Mouse (Mus musculus): ENCODE measurements around the gene Limk1.

The Limk1 gene

DNA sequence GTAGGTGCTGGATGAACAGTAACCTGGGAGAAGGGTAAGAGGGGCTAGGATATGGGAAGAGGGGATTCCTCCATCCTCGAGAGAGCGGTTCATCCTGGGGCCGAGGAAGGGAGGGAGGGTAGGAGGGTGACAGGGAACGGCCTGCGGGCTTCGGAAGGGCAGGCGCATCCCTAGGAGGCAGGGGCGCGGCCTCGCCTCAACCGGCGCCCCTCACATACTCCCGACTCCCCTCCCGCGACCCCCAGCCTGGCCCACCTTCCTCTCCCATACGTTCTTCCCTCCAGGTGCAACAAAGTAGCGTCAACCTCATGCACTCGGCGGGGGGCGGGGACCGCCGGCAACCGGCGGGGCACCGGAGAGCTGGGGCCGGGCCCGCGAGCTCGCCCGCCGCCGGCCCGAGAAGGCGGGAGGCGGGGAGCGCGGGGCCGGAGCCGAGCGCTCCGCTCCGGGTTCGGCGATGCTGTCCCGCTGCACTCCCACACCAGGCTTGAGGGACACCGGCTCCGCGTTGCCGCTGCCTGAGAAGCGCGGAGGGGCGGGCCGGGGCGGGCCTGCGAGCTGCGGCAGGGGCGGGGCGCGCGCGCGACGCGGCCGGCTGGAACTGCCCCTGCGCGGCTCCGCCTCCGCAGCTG, at the start of gene Limk1:
Gene Limk1 (minus strand): TSS at position 513 of the 632 bp plus-strand sequence.
- 1% methylated on average over 66 of the region's 69 CpGs for WGBS

DNA sequence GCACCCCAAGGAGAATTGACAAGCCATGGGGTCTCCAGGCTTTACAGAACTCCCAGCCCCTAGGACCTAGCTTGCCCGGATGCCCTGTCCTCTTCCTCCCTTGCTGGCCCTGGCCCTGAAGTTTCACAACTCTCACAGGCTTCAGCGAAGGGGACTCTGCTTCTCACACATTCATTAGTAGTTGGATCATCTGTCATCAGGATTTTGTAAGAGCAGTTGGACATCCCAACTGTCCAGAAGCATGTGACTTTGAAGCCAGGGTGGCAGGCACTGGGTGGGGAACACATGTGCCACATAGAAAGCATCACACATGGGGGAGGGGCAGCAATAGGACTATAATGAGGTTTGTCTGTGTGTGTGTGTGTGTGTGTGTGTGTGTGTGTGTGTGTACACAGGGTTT, 46.5 kb upstream of the Limk1 start:
- 90% methylated on average over 2 of the region's 2 CpGs for WGBS

DNA sequence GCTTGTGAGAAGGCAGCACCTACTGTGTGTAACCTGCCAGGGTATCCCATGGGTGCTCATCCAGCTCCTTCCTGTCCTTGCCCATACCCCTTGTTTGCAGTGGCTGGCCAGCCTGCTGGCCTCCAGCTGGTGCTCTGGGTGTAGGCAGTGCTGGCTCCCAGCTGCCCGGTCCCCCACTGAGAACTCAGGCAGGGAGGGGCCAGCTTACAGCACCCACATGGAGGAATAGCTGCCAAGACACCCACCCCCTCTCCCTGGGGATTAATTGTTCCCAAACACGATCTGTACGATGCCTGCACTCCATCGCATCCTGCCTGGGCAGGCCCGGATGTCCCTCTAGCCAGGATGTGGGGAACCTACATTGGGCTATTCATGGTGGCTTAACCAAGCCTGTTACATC, 45.7 kb upstream of the Limk1 start:
- WGBS, result 23% methylated on average over 5 of the region's 5 CpGs

- WGBS, result 82% methylated on average over 4 of the region's 4 CpGs
Observed at GRCm38 (mm10) chr5:134733241-134733640, 44.8 kb upstream of the Limk1 start.

- 96% methylated on average over 12 of the region's 12 CpGs for WGBS
Observed at GRCm38 (mm10) chr5:134729124-134729523, 40.7 kb upstream of the Limk1 start.

GRCm38 (mm10) chr5:134728535-134728934, 40.1 kb upstream of the Limk1 start:
- WGBS, result 84% methylated on average over 3 of the region's 3 CpGs

DNA sequence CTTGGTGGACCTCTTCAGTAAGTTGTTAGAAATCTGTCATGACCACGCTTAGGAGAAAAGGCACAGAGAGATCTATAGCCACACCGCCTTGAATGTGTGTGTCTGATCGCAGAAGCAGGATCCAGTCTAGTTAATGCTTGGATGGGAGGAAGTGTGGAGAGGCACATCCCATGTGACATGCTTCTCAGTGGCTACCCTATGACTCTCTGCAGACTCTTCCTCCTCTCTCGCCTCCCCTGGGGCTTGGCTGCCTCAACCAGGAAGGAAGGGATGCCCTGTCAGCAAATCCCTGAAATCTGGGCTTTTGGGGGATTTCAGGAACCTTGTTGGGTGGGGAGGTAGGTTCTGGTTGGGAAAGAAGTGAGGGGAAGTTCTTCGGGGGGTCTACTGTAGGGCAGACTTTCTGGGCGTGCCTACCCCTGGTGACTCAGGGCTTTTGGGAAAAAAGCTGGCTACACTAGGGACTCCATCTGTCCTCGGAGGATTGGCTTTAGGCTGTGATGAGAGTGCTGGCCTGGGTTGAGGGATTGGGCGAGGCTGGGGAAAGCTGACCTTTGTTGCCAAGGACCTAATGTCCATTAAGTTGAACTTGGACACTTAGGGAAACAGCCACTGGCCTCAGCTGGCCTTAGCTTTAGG, 38.7 kb upstream of the Limk1 start:
- 91% methylated on average over 8 of the region's 8 CpGs for WGBS

GRCm38 (mm10) chr5:134725299-134725698, 36.9 kb upstream of the Limk1 start:
- WGBS, result 70% methylated on average over 4 of the region's 4 CpGs

- WGBS, result 68% methylated on average over 4 of the region's 4 CpGs
Observed at GRCm38 (mm10) chr5:134720058-134720457, 31.7 kb upstream of the Limk1 start.

GRCm38 (mm10) chr5:134711076-134711475, 22.7 kb upstream of the Limk1 start:
- WGBS, result 84% methylated on average over 7 of the region's 7 CpGs

- WGBS, result 60% methylated on average over 6 of the region's 6 CpGs
Observed at GRCm38 (mm10) chr5:134709275-134709674, 20.9 kb upstream of the Limk1 start.

- 93% methylated on average over 2 of the region's 2 CpGs for WGBS
Observed at GRCm38 (mm10) chr5:134695539-134695938, 7.1 kb upstream of the Limk1 start.

DNA sequence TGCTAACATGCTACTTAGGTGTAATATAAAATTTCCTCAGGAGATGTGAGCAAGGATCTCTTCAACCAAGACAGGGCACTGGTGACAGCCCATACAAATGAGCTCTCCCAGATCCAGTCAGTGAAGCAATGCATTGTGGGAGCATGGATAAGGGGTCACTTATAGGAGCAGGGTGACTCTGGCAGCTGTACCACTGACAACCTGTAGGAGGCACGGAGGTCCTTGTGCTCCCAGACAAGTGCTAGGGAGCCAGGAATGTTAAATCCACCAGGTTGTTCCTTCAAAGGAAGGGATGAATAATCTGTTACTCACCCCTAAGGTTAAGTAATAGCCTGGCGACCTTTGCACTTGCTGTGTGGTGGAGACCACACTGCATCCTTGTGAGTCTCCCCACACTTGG, 6.7 kb upstream of the Limk1 start:
- WGBS, result 29% methylated on average over 2 of the region's 2 CpGs

GRCm38 (mm10) chr5:134692704-134693103, 4.3 kb upstream of the Limk1 start:
- 71% methylated on average over 1 of the region's 1 CpGs for WGBS

GRCm38 (mm10) chr5:134688718-134689284, 403 bp upstream of the Limk1 start:
- WGBS, result under 1% methylated on average over 38 of the region's 38 CpGs

GRCm38 (mm10) chr5:134687187-134687586, 1.2 kb downstream of the Limk1 start:
- WGBS, result 65% methylated on average over 1 of the region's 1 CpGs

GRCm38 (mm10) chr5:134686541-134686940, 1.9 kb downstream of the Limk1 start:
- WGBS, result 89% methylated on average over 6 of the region's 6 CpGs

DNA sequence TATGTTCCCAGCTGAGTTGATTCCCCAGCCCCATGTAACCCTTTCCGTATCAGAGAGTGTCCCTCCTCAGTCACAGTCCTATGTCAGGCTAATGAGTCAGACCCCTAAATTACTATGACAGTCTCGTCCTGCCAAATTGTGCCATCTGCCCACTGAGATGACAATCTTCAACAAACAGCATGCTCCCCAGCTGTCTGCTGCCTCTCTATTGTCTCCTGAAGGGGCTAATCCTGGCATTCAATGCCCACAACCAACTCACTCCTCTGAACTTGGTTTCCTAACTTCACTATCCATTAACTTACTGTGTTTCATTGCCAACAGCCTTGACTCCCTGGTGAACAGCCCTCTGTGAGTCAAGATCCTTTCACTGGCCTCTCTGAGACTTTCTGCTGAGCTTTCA, 4.0 kb downstream of the Limk1 start:
- 55% methylated on average over 2 of the region's 2 CpGs for WGBS

DNA sequence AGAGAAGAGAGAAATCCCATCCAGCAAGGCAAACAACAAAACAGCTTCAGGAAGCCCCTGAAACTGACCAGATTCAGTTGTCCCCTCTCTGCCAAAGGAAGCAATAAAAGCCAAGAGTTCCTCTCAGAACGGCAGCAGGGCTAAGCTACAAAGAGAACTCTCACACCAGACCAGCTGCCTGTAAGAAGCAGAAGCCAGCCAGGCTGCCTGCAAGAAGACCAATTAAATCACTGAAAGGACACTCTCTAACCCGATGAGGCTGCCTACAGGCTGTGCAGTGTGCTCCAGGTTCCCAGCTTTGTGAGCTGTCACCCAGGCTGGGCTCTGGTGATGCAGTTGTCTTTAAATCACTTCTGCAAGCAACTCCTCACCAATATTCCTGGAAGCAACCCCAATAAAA, 4.6 kb downstream of the Limk1 start:
- WGBS, result 58% methylated on average over 2 of the region's 2 CpGs

GRCm38 (mm10) chr5:134680238-134680637, 8.2 kb downstream of the Limk1 start:
- WGBS, result 71% methylated on average over 12 of the region's 12 CpGs

DNA sequence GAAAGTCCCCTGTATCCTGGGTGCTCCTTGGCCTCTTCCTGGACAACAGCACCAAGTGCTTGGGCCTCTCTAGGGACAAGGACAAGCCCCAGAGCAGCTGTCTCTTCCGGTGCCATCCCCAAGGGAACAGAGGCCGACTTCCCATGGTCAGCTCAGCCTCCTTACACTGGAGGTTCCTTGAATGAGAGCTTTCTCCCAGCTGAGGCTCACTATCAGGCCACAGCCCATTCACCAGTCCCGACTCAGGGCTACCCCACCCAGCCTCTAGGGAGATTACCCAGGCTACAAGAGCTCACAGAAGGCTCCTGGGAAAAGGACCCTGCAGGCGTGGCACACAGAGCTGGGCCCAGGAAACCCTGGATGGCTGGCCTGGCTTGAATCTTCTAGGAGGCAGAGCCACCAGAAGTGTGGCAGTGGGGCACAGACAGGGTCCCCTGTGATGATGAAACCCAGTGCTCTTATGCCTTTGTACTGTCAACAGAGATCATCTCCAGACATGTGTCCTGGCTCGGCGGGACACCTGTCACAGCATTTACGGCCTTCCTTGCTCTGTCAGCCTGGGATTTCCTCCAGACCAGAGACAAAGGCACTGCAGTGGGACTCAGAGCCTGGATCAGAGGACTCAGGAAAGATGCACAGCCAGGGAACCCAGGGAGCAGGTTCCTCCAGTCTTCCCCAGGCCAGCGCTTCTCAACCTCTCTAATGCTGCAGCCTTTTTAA, 9.4 kb downstream of the Limk1 start:
- WGBS, result 78% methylated on average over 8 of the region's 8 CpGs

DNA sequence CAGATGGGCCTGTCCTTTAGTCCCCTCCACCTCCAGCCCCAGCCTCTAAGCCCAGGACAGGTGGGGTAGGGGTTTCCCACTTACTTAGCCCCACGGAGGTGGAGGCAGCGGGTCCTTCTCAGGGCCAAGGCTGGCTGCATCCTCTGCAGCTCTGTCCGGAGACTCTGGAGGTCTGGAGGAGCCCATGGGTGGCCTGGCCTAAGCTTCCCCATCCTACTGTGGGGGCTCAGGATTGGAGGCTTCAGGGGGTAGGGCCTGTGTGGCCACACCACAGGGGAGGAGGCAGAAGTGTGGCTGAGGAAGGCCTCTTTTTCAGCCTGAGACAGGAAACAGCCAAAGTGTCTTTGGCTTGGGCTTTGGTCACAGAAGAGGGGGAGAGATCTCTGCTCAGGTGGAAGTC, 10.4 kb downstream of the Limk1 start:
- WGBS, result 80% methylated on average over 3 of the region's 3 CpGs

GRCm38 (mm10) chr5:134677491-134677890, 10.9 kb downstream of the Limk1 start:
- WGBS, result 80% methylated on average over 5 of the region's 5 CpGs

Data from cerebral cortex, adult 2 months (tissue).